Mouse (Mus musculus) liver, adult 2 months (tissue): ENCODE measurements around the gene Axl. TPM values are rescaled to one million over a fixed set of nuclear protein-coding genes. Genes with fewer than 3 reads are reported as not detected.

ENCODE experiments used
- DNase-seq: peaks from one replicate; pipeline ENCODE4 v3.0.0-alpha.2; 2011; ENCODE audit warnings: low read depth, low spot score; ENCODE audit errors: extremely low read depth
- H3K27ac ChIP-seq: fragments of 200-500 bp; replicated peaks from 2 replicates; pipeline ENCODE4 v1.5.1; 2012; ENCODE audit warnings: low read depth, mild to moderate bottlenecking, control low read depth, inconsistent platforms, low read length; ENCODE audit not compliant: insufficient read depth
- H3K27me3 ChIP-seq: fragments of 200-500 bp; 2 replicates; pipeline ENCODE4 v1.6.1; 2012; ENCODE audit warnings: mild to moderate bottlenecking, moderate library complexity, low read length, inconsistent platforms; ENCODE audit not compliant: control insufficient read depth, insufficient read depth
- H3K36me3 ChIP-seq: fragments of 200-500 bp; 2 replicates; pipeline ENCODE4 v1.6.1; 2012; ENCODE audit warnings: low read length, inconsistent platforms; ENCODE audit not compliant: control insufficient read depth, insufficient read depth
- H3K4me1 ChIP-seq: fragments of 200-500 bp; 2 replicates; pipeline ENCODE4 v1.6.1; 2011; ENCODE audit warnings: low read length; ENCODE audit not compliant: control insufficient read depth, insufficient read depth
- H3K4me3 ChIP-seq: fragments of 200-500 bp; 2 replicates; pipeline ENCODE4 v1.5.1; 2011; ENCODE audit warnings: low read depth, mild to moderate bottlenecking, control low read depth, low read length, moderate library complexity; ENCODE audit not compliant: insufficient read depth
- H3K79me2 ChIP-seq: fragments of 200-500 bp; 2 replicates; pipeline ENCODE4 v1.6.1; 2012; ENCODE audit warnings: inconsistent platforms, mild to moderate bottlenecking, low read length, moderate library complexity; ENCODE audit not compliant: control insufficient read depth, insufficient read depth
- H3K9ac ChIP-seq: fragments of 200-500 bp; 2 replicates; pipeline ENCODE4 v1.6.1; 2012; ENCODE audit warnings: low read depth, mild to moderate bottlenecking, control low read depth, inconsistent platforms, low read length
- CTCF ChIP-seq: fragments of 200-500 bp; IDR thresholded peaks from 2 replicates; pipeline ENCODE4 v1.5.1; 2011; ENCODE audit warnings: low read depth, low read length, control low read depth
- POLR2A ChIP-seq: fragments of 200-500 bp; IDR thresholded peaks from 2 replicates; pipeline ENCODE4 v1.6.1; 2011; ENCODE audit warnings: low read length, control low read depth; ENCODE audit not compliant: insufficient read depth; ENCODE audit errors: extremely low read depth
- WGBS: fragments of 180-500 bp; shearing (Covaris S2); methylation state at CpG from one replicate; pipeline ENCODE4 v1.1.7; 2018; 5-methylcytosine and 5-hydroxymethylcytosine counted together
- polyA plus RNA-seq: library from polyadenylated mRNA; depleted of rRNA; stranded (reverse); fragments of >200 nt; gene quantifications from 2 replicates; pipeline ENCODE4 v1.2.3, GENCODE M21; 2012
- total RNA-seq: library from RNA; depleted of rRNA; stranded (reverse); fragments of >200 nt; gene quantifications from 2 replicates; pipeline ENCODE4 v1.2.3, GENCODE M21; 2014

Gene Axl
- total and polyA plus RNA-seq, 2 experiments = 11.4 to 12.4 TPM

GRCm38 (mm10) chr7:25790615-25791014, 2.1 kb upstream of the Axl start:
- DNase-seq = no peak
- no peaks in the 10 kb centered on the region for H3K79me2 ChIP-seq
- no peaks in the 10 kb centered on the region for H3K4me1 ChIP-seq
- H3K4me3 ChIP-seq = no peak overlapping the region
- H3K9ac ChIP-seq = no peak overlapping the region
- H3K27ac ChIP-seq = no peak overlapping the region
- WGBS = 29% methylated on average over 8 of the region's 8 CpGs
- no peaks in the 10 kb centered on the region for H3K36me3 ChIP-seq
- TF ChIP-seq POLR2A (no peak), CTCF (no peak)
- H3K27me3 ChIP-seq = peaks cover 6% of the 10 kb centered on the region; the same call in 1 of the 2 replicates

GRCm38 (mm10) chr7:25789129-25789440, 580 bp upstream of the Axl start:
- no peak overlapping the region for H3K27ac ChIP-seq
- 0 out of 2 replicates have a peak overlapping the region, but pooled peaks have one; percentile 80 for H3K4me3 ChIP-seq
- no peak for DNase-seq
- TF ChIP-seq POLR2A (no peak), CTCF (no peak)
- H3K36me3 ChIP-seq = no peaks in the 10 kb centered on the region
- H3K4me1 ChIP-seq = no peaks in the 10 kb centered on the region
- H3K9ac ChIP-seq = no peak overlapping the region
- H3K27me3 ChIP-seq = peaks cover 6% of the 10 kb centered on the region; the same call in 1 of the 2 replicates
- H3K79me2 ChIP-seq = no peaks in the 10 kb centered on the region
- 76% methylated on average over 3 of the region's 3 CpGs for WGBS

- no peak for DNase-seq
- no peaks in the 10 kb centered on the region for H3K79me2 ChIP-seq
- no peaks in the 10 kb centered on the region for H3K4me1 ChIP-seq
- H3K36me3 ChIP-seq = no peaks in the 10 kb centered on the region
- peaks cover 6% of the 10 kb centered on the region; the same call in 1 of the 2 replicates for H3K27me3 ChIP-seq
- WGBS = 57% methylated on average over 9 of the region's 9 CpGs
- H3K9ac ChIP-seq = peak overlapping the region; percentile 27; the same call in 1 of the 2 replicates
- peak overlapping the region; percentile 80 for H3K4me3 ChIP-seq
- peak overlapping the region; percentile 35; the same call in 1 of the 2 replicates for H3K27ac ChIP-seq
- TF ChIP-seq CTCF = no peak
- no peak for TF ChIP-seq POLR2A
Measured at GRCm38 (mm10) chr7:25787456-25788219, 867 bp downstream of the Axl start.

GRCm38 (mm10) chr7:25786974-25787373, 1.5 kb downstream of the Axl start:
- Histone ChIP-seq H3K27me3 (peaks cover 6% of the 10 kb centered on the region; the same call in 1 of the 2 replicates), H3K4me1 (no peaks in the 10 kb centered on the region), H3K4me3 (no peak overlapping the region), H3K36me3 (no peaks in the 10 kb centered on the region), H3K27ac (peak overlapping the region; percentile 7; the same call in 1 of the 2 replicates), H3K9ac (no peak overlapping the region; the same call in 1 of the 2 replicates), H3K79me2 (no peaks in the 10 kb centered on the region)
- 75% methylated on average over 4 of the region's 4 CpGs for WGBS
- TF ChIP-seq CTCF (no peak), POLR2A (no peak)
- no peak for DNase-seq

- TF ChIP-seq CTCF = no peak
- TF ChIP-seq POLR2A = no peak
- DNase-seq = no peak
- Histone ChIP-seq H3K4me3 (no peak overlapping the region), H3K36me3 (no peaks in the 10 kb centered on the region), H3K9ac (no peak overlapping the region), H3K27me3 (peaks cover 6% of the 10 kb centered on the region; the same call in 1 of the 2 replicates), H3K4me1 (no peaks in the 10 kb centered on the region), H3K79me2 (no peaks in the 10 kb centered on the region), H3K27ac (no peak overlapping the region)
- 79% methylated on average over 4 of the region's 4 CpGs for WGBS
Measured at GRCm38 (mm10) chr7:25785752-25786151, 2.8 kb downstream of the Axl start.

- no peaks in the 10 kb centered on the region for H3K79me2 ChIP-seq
Measured at GRCm38 (mm10) chr7:25784808-25785207, 3.7 kb downstream of the Axl start.

More at GRCm38 (mm10) chr7:25784808-25785207, 3.7 kb downstream of the Axl start:
- H3K27me3 ChIP-seq = peaks cover 6% of the 10 kb centered on the region; the same call in 1 of the 2 replicates
- no peaks in the 10 kb centered on the region for H3K36me3 ChIP-seq
- no peak overlapping the region for H3K9ac ChIP-seq
- no peak for DNase-seq
- WGBS = 57% methylated on average over 1 of the region's 1 CpGs
- no peaks in the 10 kb centered on the region for H3K4me1 ChIP-seq
- H3K4me3 ChIP-seq = no peak overlapping the region
- no peak overlapping the region for H3K27ac ChIP-seq
- TF ChIP-seq CTCF (no peak), POLR2A (no peak)
